Mouse (Mus musculus): Measurements from ENCODE around the gene Bnc2. TPM values are rescaled to one million over a fixed set of nuclear protein-coding genes. Genes with fewer than 3 reads are reported as not detected.

Gene Bnc2
- not detected for total RNA-seq (2023)

GRCm38 (mm10) chr4:84675171-84675973, at the start of gene Bnc2:
TSS of gene Bnc2 (minus strand) at chr4:84675275.

Other genes with a start within 250 kb of the Bnc2 start
- 1 to 10 TPM; 1.7 TPM for gene Cntln, start 209.0 kb upstream of the Bnc2 start, total RNA-seq (2023)